Mouse (Mus musculus) liver, embryonic 16.5 days (tissue): ENCODE results near the gene Sdr9c7. TPM values are rescaled to one million over a fixed set of nuclear protein-coding genes. Genes with fewer than 3 reads are reported as not detected.

Experiments
- polyA plus RNA-seq: library from polyadenylated mRNA; unstranded; fragments of >200 nt; fragmentation: Nextera tagmentation; extraction: Ambion mirVana; gene quantifications from 2 replicates; pipeline ENCODE4 v1.2.1, GENCODE M21; 2015

Sdr9c7 gene
- polyA plus RNA-seq, 1 experiment from 2014 or later, result not detected

Other genes starting within 250 kb of the Sdr9c7 start
- gene Nemp1, start 231.6 kb upstream of the Sdr9c7 start, polyA plus RNA-seq, result 6.7 and 7.1 TPM in 2 replicates
- 3.0 and 3.9 TPM in 2 replicates for gene Nab2, start 229.9 kb upstream of the Sdr9c7 start, polyA plus RNA-seq
- 0.11 and 0.55 TPM in 2 replicates for gene Myo1a, start 193.3 kb upstream of the Sdr9c7 start, polyA plus RNA-seq
- 11.3 and 13.1 TPM in 2 replicates for gene Tac2, start 174.0 kb upstream of the Sdr9c7 start, polyA plus RNA-seq
- gene Zbtb39, start 159.0 kb upstream of the Sdr9c7 start, polyA plus RNA-seq, result 0.69 and 0.70 TPM in 2 replicates
- 13.4 and 15.6 TPM in 2 replicates for gene Gpr182, start 146.8 kb upstream of the Sdr9c7 start, polyA plus RNA-seq
- 0.12 and 0.20 TPM in 2 replicates for gene Rdh1, start 138.8 kb upstream of the Sdr9c7 start, polyA plus RNA-seq
- gene Rdh16f1, start 138.7 kb upstream of the Sdr9c7 start, polyA plus RNA-seq, result 0.14 and 0.25 TPM in 2 replicates
- gene Rdh9, start 122.1 kb upstream of the Sdr9c7 start, polyA plus RNA-seq, result not detected in 2 replicates
- 0.04 and 0.05 TPM in 2 replicates for gene Rdh16, start 97.4 kb upstream of the Sdr9c7 start, polyA plus RNA-seq
- 0.11 TPM in 1 of 2 replicates, not detected in the other for gene Rdh19, start 48.6 kb upstream of the Sdr9c7 start, polyA plus RNA-seq
- gene Rdh16f2, start 32.0 kb upstream of the Sdr9c7 start, polyA plus RNA-seq, result 0.45 and 0.54 TPM in 2 replicates
- 20.8 and 33.3 TPM in 2 replicates for gene Rdh7, start 9.7 kb upstream of the Sdr9c7 start, polyA plus RNA-seq
- gene Hsd17b6, start 109.1 kb downstream of the Sdr9c7 start, polyA plus RNA-seq, result 0.14 and 0.20 TPM in 2 replicates
- gene Prim1, start 116.7 kb downstream of the Sdr9c7 start, polyA plus RNA-seq, result 60.8 and 69.4 TPM in 2 replicates
- 301 and 339 TPM in 2 replicates for gene Naca, start 137.1 kb downstream of the Sdr9c7 start, polyA plus RNA-seq
- gene Ptges3, start 160.4 kb downstream of the Sdr9c7 start, polyA plus RNA-seq, result 171 and 201 TPM in 2 replicates
- 1,845 and 1,875 TPM in 2 replicates for gene Atp5b, start 184.8 kb downstream of the Sdr9c7 start, polyA plus RNA-seq
- gene Baz2a, start 193.1 kb downstream of the Sdr9c7 start, polyA plus RNA-seq, result 5.4 and 6.0 TPM in 2 replicates